Mouse (Mus musculus): Measurements from ENCODE around the gene Azin2. TPM values are rescaled to one million over a fixed set of nuclear protein-coding genes. Genes with fewer than 3 reads are reported as not detected.
A peak's percentile ranks its signal among the peaks of the same experiment; 100 is the strongest.

The Azin2 gene
- polyA plus RNA-seq, 1 experiment from 2014 or later: 14.6 TPM

GRCm38 (mm10) chr4:128883801-128884710 is 78.2 kb downstream of the Azin2 start:
- H3K9ac ChIP-seq (replicated peaks; ENCODE audit: low read length): peak overlapping the region; percentile 66
- under 1% methylated on average over 92 of the region's 94 CpGs for whole genome bisulfite sequencing
- H3K4me3 ChIP-seq (ENCODE audit: low read depth, low read length): peak overlapping the region; percentile 82
- no peaks in the 10 kb centered on the region for H3K36me3 ChIP-seq (replicated peaks; ENCODE audit: control insufficient read depth, insufficient read depth, low read depth, low read length)
- H3K9me3 ChIP-seq (replicated peaks; ENCODE audit: control insufficient read depth, low read length): no peaks in the 10 kb centered on the region
- peak overlapping the region; percentile 43 for H3K27ac ChIP-seq (replicated peaks; ENCODE audit: low read depth, low read length)
- H3K4me2 ChIP-seq (ENCODE audit: low read depth, low read length): peak overlapping the region; percentile 98
- H3K27me3 ChIP-seq (ENCODE audit: control insufficient read depth, insufficient read depth, low read length): no peaks in the 10 kb centered on the region
- ATAC-seq (replicated peaks; ENCODE audit: insufficient number of reproducible peaks, low FRiP score, low TSS enrichment, low read depth): peak; percentile 20
- peak; percentile 49 for DNase-seq (ENCODE audit: low spot score)
- H3K4me1 ChIP-seq (ENCODE audit: control insufficient read depth, insufficient read depth, low read length): no peaks in the 10 kb centered on the region; the same call in 1 of the 2 replicates

GRCm38 (mm10) chr4:128883379-128883781 is 78.9 kb downstream of the Azin2 start, which contains the start of gene Trim62:
Gene Trim62 (plus strand): TSS chr4:128883580.
- ATAC-seq (replicated peaks; ENCODE audit: insufficient number of reproducible peaks, low FRiP score, low TSS enrichment, low read depth): 0 out of 2 replicates have a peak, but pooled peaks have one; percentile 40
- DNase-seq (ENCODE audit: low spot score): peak; percentile 92
- Histone ChIP-seq H3K4me3 (ENCODE audit: low read depth, low read length) (peak within 1 kb of the TSS; percentile 82), H3K27ac (replicated peaks; ENCODE audit: low read depth, low read length) (peak within 1 kb of the TSS; percentile 43), H3K4me2 (ENCODE audit: low read depth, low read length) (peak within 1 kb of the TSS; percentile 98), H3K27me3 (ENCODE audit: control insufficient read depth, insufficient read depth, low read length) (no peaks in the 10 kb centered on the region), H3K36me3 (replicated peaks; ENCODE audit: control insufficient read depth, insufficient read depth, low read depth, low read length) (no peaks in the 10 kb centered on the region), H3K4me1 (ENCODE audit: control insufficient read depth, insufficient read depth, low read length) (no peaks in the 10 kb centered on the region; the same call in 1 of the 2 replicates), H3K9me3 (replicated peaks; ENCODE audit: control insufficient read depth, low read length) (no peaks in the 10 kb centered on the region), H3K9ac (replicated peaks; ENCODE audit: low read length) (peak within 1 kb of the TSS; percentile 66)
- under 1% methylated on average over 36 of the region's 37 CpGs for WGBS

Other genes starting within 250 kb of the Azin2 start
- 0.11 and 0.18 TPM in 2 replicates for gene A3galt2, start 207.1 kb downstream of the Azin2 start, polyA plus RNA-seq (2014; fragmentation: Nextera tagmentation; extraction: Ambion mirVana)
- gene Zfp362, start 156.4 kb downstream of the Azin2 start, polyA plus RNA-seq (2014; fragmentation: Nextera tagmentation; extraction: Ambion mirVana): 31.1 and 34.3 TPM in 2 replicates
- gene Trim62, start 78.9 kb downstream of the Azin2 start, polyA plus RNA-seq (2014; fragmentation: Nextera tagmentation; extraction: Ambion mirVana): 13.9 and 14.6 TPM in 2 replicates
- gene Ak2, start 29.5 kb upstream of the Azin2 start, polyA plus RNA-seq (2014; fragmentation: Nextera tagmentation; extraction: Ambion mirVana): 152 and 154 TPM in 2 replicates
- 9.0 and 10.3 TPM in 2 replicates for gene Rnf19b, start 95.8 kb upstream of the Azin2 start, polyA plus RNA-seq (2014; fragmentation: Nextera tagmentation; extraction: Ambion mirVana)
- gene Tmem54, start 143.1 kb upstream of the Azin2 start, polyA plus RNA-seq (2014; fragmentation: Nextera tagmentation; extraction: Ambion mirVana): 6.3 and 6.4 TPM in 2 replicates
- 3.1 and 3.5 TPM in 2 replicates for gene Hpca, start 159.6 kb upstream of the Azin2 start, polyA plus RNA-seq (2014; fragmentation: Nextera tagmentation; extraction: Ambion mirVana)
- gene Fndc5, start 174.6 kb upstream of the Azin2 start, polyA plus RNA-seq (2014; fragmentation: Nextera tagmentation; extraction: Ambion mirVana): 2.8 and 3.8 TPM in 2 replicates
- gene S100pbp, start 227.3 kb upstream of the Azin2 start, polyA plus RNA-seq (2014; fragmentation: Nextera tagmentation; extraction: Ambion mirVana): 22.8 and 24.5 TPM in 2 replicates
- gene Yars, start 227.3 kb upstream of the Azin2 start, polyA plus RNA-seq (2014; fragmentation: Nextera tagmentation; extraction: Ambion mirVana): 91.1 and 95.3 TPM in 2 replicates

Data from embryonic facial prominence, embryonic 11.5 days (tissue).